Mouse (Mus musculus) bone marrow macrophage, adult 2 months (primary cell): ENCODE results near the gene Nipa1.

Source experiments
- CTCF ChIP-seq: IDR thresholded peaks from 2 replicates; pipeline ENCODE4 v1.5.1; 2012; ENCODE audit warnings: low read depth, mild to moderate bottlenecking, low read length, moderate library complexity
- POLR2A ChIP-seq: IDR thresholded peaks from 2 replicates; pipeline ENCODE4 v1.6.1; 2012; ENCODE audit warnings: mild to moderate bottlenecking, low read depth, low read length, borderline replicate concordance

DNA sequence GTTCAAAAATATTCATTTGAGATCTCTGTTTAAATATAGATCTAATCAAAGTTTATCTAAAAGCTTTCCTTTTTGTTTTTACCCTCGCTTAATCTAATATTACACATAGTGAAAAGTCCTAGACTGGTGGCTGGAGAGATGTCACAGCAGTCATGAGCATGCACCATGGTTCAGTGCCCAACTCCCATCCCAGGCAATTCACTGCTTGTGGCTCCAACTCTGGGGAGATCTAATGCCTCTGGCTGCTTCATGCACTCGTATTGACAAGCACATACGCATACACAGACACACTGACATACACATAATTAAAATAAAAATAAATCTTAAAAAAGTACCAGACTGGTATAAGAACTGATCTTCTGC, 24.5 kb upstream of the Nipa1 start:
- TF ChIP-seq CTCF, result no peak
- no peak for TF ChIP-seq POLR2A
